Mouse (Mus musculus) thymus, postnatal 4 days (tissue): ENCODE results near the gene 4933402N03Rik.

ENCODE experiments used
- DNase-seq: peaks from one replicate; pipeline ENCODE4 v3.0.0; 2021

4933402N03Rik gene

DNA sequence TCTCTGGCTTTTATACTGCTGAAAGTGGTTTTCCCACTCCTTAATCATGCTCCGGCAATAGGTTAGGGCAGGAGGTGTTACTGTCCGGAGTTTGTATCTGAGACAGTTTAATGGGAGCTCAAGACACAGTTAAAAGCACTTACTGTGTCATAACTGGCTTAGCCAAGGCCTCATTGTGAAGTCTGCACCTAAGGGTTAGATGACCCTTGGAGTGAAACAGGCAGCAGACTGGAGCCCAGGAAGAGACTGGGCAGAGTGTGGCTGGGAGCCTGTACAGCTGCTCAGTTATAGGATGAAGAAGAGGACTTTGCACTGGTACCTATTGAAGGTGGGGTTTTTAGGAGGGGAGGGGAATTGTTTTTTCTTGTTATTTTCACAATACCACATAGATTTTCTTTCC lies at the start of gene 4933402N03Rik:
Gene 4933402N03Rik (minus strand): TSS at position 101 of the 400 bp plus-strand sequence.
- no peak for DNase-seq

DNA sequence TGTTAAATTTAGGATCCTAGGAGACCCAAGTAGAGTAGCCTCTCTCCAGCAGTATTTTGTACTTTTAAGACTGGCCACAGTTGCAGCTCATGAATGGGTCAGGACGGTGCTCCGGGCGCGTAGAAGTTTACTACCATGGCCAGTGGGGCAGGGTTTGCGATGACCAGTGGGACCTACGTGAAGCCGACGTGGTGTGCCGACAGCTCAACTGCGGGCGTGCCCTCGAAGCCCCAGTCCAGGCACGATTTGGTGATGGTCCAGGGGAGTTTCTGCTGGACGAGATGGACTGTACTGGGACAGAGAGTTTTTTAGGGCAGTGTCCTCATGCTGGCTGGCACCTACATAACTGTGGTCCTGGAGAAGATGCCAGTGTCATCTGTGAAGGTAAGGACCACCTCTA lies 41.9 kb upstream of the 4933402N03Rik start:
- no peak for DNase-seq

DNA sequence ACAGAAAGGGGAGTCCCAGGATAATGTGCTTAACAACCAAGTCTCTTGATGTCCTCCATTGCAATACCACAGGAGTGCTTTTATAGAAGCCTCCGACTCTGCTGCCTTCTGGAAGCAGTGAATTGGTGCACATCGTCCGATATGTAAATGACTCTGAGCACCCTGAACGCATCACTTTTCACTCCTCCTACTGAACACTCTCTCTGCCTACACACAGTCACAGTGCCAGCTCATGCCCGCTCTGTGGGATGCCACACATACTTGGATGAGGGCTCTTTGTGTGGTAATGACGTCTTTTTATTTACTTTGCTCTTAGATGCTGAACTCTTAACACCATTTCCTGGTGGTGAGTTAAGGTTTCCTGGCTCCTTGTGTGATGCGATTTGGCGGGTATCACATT lies 40.9 kb upstream of the 4933402N03Rik start:
- DNase-seq: no peak

DNA sequence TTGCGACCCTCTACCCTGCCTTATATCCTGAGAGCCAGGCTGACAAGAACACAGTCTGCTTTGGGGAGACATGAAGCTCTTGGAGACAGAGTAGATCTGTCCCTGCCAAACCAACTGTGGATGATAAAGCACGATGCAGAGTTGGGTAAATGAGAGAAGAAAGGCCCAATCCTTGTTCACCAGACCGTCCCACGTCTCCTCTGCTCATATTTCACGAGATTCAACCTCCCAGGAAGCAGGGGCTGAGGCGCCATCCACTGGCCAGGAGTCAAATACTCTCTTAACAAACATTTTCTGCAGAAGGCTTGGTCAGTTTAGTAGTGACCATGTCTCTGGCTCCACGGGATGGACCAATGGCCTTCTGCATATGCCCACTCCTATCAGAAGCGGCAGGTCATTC lies 38.2 kb upstream of the 4933402N03Rik start:
- DNase-seq: no peak

DNA sequence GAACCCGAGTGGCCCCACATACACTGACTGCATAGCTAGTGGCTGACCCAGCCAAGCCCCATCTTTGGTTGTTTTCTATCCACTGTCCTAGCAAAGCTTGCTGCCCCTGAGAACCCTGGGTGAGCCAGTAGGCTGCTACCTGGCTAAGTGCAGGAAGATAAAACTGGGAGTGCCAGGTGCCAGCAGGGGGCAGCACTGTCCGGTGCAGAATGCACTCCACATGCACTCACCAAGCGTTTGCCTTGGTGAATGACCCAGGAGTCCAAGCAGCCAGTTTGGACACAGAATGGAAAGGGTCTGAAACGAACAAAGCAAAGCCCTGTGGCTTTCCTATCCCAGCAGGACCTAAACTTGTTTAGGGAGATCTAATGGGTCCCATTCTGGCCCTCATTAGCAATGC lies 36.6 kb upstream of the 4933402N03Rik start:
- DNase-seq: peak; percentile 88

DNA sequence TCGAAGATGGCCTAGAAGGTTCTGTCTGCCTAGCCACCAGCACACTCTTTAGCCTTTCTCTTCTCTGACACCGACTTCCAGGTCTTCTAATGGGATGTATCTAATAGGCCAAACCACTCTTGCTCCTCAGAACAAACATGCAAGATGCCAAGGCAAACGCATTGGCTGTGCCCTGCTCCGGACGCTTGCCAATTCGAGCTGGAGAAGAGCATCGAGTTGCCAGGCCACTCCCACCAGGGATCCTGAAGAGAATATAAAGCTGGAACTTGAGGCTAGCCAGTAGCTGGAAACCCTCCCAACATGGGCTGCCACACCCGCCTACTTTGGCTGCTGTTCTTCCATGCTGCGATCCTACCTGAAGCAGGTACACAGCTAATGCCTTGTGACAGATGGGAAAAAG lies 28.0 kb upstream of the 4933402N03Rik start, which contains the start of gene 5430419D17Rik:
Gene 5430419D17Rik (plus strand): TSS at position 282 of the 400 bp plus-strand sequence.
- DNase-seq: no peak

DNA sequence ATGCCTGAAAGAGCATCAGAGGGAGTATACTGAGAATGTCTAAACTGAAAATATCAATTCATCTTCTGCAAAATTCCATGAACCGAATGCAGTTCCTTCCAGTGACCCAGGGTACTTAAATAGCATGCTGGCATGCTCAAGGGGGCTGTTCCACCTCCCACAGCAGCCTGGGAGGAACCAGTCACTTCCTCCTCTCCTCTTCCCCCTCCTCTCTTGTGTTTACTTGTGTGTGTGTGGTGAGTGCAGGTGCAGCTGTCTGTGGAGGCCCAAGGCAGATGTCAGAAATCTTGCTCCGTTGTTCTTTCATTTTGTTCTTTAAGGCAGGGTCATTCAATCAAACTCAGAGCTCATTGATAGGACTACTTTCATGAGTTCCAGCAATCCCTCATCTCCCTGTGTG lies 23.0 kb upstream of the 4933402N03Rik start:
- peak; percentile 51 for DNase-seq

DNA sequence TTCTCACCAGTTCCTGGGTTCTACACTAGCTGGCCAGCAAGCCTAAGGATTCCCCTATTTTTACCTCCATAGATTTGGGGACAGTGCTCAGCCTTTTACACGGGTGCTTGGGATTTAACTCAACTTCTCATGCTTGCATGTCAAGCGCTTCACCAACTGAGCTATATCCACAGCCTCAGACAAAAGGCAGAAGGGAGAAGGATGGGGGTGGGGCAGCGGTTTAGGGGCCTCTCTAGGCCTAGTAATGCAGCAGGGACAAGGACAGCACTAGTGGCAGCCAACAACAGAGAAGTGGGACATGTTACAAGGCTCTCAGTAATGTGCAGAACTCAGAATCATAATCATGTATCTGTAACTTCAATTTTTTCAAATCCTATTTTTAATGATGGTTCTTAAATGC lies 21.7 kb upstream of the 4933402N03Rik start:
- peak; percentile 65 for DNase-seq

DNA sequence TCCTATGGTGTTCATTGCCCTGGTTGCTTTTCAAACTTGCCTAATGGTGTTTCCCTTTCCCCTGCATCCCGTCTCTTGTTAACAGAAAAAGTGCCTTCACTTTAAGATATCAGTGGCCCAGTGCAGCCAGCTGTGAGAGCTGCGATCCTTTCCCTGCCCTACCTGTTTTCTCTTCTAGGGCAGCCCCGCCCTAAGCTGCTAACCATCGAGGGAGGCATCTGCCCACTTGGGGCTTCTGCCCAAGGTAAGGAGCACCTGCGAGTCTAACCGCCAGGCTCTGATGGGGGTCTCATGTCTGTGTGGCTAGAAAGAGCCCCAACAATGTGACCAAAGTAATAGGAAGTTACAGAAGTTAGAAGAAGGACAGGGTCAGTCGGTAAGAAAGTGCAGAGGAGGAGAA lies 16.1 kb upstream of the 4933402N03Rik start:
- peak; percentile 28 for DNase-seq

DNA sequence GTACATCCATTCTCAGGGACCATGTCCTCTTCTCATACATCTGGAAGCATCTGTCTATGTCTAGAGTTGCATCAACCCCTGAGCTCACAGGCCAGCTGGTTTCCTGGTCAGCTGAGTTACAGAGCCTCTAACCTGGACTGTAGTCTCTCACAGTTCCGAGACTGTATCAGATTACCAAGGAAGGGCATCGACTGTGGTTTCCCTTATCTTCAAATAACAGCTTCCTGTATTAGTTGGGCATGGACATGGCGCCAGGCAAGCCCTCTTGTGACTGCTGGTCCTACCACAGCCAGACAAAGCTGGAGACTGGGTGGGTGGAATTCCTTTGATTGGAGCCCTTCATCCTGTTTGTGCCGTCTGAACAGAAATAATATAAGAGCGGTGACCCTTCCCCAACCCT lies 6.9 kb upstream of the 4933402N03Rik start:
- DNase-seq: no peak

DNA sequence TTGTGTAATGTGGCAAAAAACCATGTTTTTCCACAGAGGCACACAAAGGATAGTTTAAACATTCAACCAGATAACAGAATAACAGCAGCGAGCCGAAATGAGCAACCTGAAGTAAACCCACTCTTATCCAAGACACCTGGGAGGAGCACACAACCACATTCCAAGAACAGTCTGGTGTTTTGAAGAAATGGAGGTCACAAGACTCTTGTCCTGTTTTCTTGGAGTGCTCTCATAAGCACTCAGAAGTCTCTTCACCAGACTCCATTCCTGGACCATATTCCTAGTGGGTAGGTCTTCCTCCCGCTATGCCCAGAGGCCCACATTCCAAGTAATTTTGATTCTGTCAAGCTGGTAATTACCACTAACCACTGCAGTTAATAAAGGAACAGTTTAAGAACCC lies 4.1 kb upstream of the 4933402N03Rik start:
- no peak for DNase-seq

DNA sequence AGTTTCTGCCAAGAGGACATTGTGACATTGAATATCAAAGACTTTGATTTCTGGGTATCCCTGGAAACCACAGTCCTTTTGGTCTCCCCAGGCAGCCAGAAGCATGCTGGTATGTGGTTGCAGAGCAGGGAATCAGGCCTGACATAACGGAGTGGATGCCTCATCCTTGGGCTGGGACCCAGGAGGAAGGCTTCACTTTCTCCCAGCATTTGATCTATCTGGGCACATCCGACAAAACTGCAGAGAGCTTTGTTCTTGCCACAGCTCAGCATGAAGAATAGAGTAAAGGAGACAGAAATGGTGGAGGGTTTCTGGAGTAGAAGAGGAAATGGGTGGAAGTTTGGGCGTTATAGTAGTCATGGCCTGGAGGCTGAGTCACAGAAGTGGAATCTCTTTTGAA lies 12.9 kb downstream of the 4933402N03Rik start:
- DNase-seq: no peak

DNA sequence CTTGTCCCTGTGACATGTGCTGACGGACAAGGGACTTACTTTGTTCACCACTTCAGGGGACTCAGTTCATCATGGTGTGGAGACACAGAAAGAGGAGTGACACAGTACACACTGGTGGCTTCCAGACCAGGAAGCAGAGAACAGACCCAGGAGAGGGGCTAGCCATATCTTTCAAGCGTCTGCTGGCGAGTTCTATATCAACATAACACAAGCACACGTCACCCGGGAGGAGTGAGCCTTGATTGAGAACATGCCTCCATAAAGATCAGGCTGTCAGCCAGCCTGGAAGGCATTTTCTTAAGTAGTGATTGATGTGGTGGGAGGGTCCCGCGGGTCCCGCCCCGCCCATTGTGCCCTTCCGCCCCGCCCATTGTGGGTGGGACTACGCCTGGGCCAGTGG lies 16.1 kb downstream of the 4933402N03Rik start:
- DNase-seq: no peak

DNA sequence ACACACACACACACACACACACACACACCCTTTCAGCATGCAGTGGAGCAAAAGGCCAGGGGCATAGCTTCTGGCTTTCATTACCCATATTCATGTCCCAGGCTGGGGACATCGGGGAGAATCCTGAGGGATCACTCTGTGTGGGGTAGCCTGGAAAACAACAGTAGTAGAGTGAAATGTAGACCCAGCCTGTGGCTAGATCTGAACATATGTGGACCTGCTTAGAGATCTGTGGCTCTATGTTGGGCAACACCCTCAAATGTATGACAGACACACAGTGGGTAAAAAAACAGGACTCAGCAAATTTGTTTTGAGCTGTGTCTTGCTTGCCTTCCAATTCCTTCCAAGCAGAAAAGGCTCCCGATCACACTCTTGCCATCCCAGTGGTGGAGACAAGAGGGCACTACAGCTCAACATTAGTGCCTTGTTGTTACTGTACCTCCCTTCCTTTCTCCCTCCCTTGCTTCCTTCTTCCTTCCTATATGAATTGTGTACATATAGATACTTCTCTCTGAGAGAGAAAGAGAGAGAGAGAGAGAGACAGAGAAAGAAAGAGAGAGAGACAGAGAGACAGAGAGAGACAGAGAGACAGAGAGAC lies 23.8 kb downstream of the 4933402N03Rik start:
- DNase-seq: peak; percentile 14

DNA sequence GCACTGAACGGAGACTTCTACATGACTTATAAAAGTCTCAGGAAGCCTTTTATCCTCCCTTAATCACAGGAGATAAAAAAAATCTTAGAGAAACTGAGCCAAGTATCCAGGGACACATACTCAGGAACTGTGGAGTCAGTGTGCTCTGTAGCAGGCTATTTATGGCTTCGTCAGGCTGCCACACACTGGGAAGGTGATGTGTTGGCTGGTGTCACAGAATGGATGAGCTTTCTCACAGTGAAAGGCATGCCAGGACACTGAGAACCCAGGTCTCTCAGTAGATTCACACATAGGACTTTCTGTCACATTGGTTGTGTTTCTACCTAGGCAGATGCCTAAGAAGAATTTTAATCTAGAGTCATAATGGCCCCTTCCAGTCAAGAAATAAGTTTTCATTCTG lies 31.7 kb downstream of the 4933402N03Rik start:
- DNase-seq: no peak

DNA sequence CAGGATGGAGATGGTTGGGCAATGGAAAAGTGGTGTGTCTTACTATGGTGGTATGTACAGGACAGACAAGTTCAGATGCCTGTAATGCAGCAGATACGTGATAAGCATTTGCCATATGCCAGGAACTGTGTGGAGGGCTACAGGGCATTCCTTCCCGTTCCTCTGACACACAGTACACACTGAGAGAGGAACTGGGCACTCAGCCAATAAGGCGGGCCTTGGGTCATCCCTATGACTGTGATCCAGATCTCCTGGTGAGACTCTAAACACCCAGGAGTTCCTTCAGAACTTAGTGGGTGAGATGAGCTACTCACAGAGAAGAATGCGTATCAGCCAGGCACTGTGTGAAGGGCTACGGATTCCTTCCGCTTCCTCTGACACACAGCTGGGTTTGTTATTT lies 32.4 kb downstream of the 4933402N03Rik start:
- DNase-seq: no peak

DNA sequence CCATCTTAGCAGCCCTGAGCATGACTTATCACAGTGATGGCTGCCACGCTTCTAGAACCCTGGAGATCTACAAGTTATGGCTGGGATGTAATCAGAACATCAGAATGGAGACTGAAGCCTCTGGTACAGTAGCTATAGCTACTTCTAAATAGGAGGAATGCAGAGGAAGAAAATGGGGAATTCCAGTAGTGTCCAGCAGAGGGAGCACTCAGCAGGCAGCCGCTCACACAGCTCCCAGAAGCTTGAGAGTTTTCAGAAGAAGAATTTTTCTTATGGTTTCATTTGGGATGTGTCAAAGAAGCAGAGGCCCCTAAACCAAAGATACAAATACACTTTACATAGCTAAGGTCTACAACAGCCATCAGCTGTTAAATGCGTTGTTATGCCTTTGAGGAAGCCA lies 33.6 kb downstream of the 4933402N03Rik start:
- peak; percentile 74 for DNase-seq
